Mouse (Mus musculus) layer of hippocampus, postnatal 10 days (tissue): Measurements from ENCODE around the gene Exoc8. TPM values are rescaled to one million over a fixed set of nuclear protein-coding genes. Genes with fewer than 3 reads are reported as not detected.

ENCODE experiments used
- DNase-seq, 2 experiments: peaks; one replicate each; pipeline ENCODE4 v3.0.0; 2021; ENCODE audit warnings: low spot score in 2 of 2
- total RNA-seq, 2 experiments: library from RNA; stranded (reverse); gene quantifications; 2 replicates each; pipeline ENCODE4 v1.2.3; 2021

Exoc8 gene
- total RNA-seq, 2 experiments from 2014 or later = 37.5 to 37.9 TPM

DNA sequence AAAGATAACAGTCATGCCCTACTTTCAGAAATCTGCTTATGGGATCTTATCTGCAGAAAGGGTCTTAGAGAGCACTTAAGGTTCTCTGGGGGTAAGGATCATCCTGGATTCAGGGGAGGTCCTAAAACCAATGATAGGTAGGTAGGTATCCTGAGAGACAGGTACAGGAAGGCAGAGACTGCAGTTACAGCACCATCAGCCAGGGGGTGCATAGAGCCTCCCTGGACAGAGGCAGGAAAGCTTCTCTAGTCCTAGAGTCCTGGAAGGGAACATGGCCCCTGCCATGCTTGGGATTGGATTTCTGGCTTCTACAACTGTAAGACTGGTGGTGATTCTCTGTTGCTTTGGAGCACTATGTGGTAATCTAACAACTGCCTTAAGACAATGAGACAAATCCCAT lies 38.0 kb downstream of the Exoc8 start:
- no peak for DNase-seq

DNA sequence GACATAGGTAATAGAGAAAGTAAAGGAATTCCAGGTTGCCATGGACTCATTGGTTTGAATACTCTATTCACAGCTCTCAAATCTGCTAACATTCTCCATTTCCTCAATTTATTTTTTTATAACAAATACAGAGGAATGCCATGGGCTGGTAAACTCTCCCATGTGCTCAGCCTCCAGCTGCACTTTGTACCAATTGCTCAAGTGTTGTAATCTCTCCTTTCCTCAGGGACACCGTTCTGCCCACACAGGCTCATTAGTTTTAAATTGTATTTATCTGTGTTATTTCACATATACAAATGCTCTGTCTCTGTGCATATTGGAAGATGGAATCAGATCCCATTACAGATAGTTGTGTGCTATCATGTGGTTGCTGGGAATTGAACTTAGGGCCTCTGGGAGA lies 44.0 kb downstream of the Exoc8 start:
- DNase-seq = no peak

DNA sequence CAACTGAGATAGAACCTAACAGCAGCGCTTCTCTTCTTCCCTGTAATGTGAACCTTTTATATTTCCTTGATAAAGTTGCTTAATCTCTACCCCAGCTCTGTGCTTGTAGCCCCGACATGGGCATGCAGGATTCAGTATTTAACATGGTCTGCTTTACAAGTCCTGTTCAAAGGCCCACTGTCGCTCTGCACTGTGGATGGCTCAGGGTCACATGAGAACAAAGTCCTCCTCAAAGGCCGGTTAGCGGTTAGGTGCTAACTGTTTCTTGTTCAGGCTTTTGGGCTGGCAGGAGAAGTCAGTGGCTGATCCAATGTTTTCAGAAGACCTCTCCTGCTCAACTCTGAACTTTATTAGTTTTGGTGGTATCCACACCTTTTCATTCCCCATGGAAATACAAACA lies 51.9 kb downstream of the Exoc8 start:
- no peak for DNase-seq

DNA sequence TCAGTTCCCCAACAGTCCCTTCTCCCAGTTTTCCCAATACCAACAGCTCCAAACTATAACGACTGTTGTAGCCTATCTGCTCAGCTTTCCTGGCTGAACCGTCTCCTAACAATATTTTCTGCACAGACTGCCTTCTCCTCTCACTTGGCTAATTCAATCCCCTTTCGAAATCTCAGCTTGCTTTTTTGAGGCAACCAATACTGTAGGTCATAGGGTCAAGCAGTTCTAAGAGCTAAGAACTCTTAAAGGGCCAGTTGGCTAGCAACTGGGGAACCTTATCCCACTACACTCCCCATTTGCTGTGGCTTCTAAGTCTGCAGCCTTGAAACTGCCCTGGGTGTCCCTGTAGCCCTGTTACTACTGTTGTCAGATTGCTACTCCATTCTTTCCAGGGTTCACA lies 52.4 kb downstream of the Exoc8 start:
- DNase-seq = no peak

Other genes starting within 250 kb of the Exoc8 start
- gene 2310022B05Rik, start 234.3 kb downstream of the Exoc8 start, total RNA-seq = 100 to 1,000 TPM in 1 of 2 experiments, 10 to 100 TPM in 1; 96.2 to 106 TPM
- 10 to 100 TPM; 59.3 to 61.0 TPM for gene Ttc13, start 175.7 kb downstream of the Exoc8 start, total RNA-seq
- gene Arv1, start 175.6 kb downstream of the Exoc8 start, total RNA-seq = 10 to 100 TPM; 15.6 to 20.2 TPM
- gene Fam89a, start 145.9 kb downstream of the Exoc8 start, total RNA-seq = under 1 TPM; 0.25 to 0.37 TPM
- gene Trim67, start 104.6 kb downstream of the Exoc8 start, total RNA-seq = 10 to 100 TPM; 49.8 to 53.1 TPM
- 10 to 100 TPM; 57.8 to 62.8 TPM for gene Gnpat, start 34.7 kb downstream of the Exoc8 start, total RNA-seq
- 10 to 100 TPM; 21.5 to 22.0 TPM for gene 2810004N23Rik, start 34.6 kb downstream of the Exoc8 start, total RNA-seq
- gene Sprtn, start 181 bp upstream of the Exoc8 start, total RNA-seq = 10 to 100 TPM; 13.6 to 16.6 TPM
- 10 to 100 TPM; 59.7 to 63.2 TPM for gene Egln1, start 51.6 kb upstream of the Exoc8 start, total RNA-seq
- 10 to 100 TPM; 88.3 to 90.9 TPM for gene Tsnax, start 115.3 kb upstream of the Exoc8 start, total RNA-seq
- gene Disc1, start 156.5 kb upstream of the Exoc8 start, total RNA-seq = 1 to 10 TPM; 4.7 to 5.2 TPM